Mouse (Mus musculus) adrenal gland, postnatal 14 days (tissue): Measurements from ENCODE around the gene Lcn2. TPM values are rescaled to one million over a fixed set of nuclear protein-coding genes. Genes with fewer than 3 reads are reported as not detected.

Source experiments
- DNase-seq: peaks from one replicate; pipeline ENCODE4 v3.0.0; 2021; ENCODE audit warnings: mixed read lengths
- total RNA-seq: library from RNA; stranded (reverse); gene quantifications from 2 replicates; pipeline ENCODE4 v1.2.3, GENCODE M21; 2021

Gene Lcn2
- total RNA-seq, 1 experiment from 2014 or later, result 9.6 TPM

DNA sequence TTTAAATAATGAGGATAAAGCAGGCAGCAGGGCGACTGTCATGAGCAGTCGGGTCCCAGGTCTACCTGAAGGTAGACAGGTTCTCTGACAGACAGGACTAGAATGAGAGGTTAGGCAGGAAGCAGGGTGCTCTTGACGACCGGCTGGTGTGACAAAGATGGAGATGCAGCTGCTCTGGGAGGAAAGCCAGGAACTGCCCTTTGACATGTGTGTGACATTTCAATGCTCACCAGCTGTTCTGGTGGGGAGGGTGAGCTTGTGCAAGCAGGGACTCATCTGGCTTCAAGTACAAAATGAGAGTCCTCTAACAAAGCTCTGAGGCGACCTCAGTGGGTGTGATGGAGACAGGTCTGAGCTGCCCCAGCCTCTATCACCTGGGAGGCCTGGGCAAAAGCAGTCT, 25.9 kb upstream of the Lcn2 start:
- peak; percentile 54 for DNase-seq

DNA sequence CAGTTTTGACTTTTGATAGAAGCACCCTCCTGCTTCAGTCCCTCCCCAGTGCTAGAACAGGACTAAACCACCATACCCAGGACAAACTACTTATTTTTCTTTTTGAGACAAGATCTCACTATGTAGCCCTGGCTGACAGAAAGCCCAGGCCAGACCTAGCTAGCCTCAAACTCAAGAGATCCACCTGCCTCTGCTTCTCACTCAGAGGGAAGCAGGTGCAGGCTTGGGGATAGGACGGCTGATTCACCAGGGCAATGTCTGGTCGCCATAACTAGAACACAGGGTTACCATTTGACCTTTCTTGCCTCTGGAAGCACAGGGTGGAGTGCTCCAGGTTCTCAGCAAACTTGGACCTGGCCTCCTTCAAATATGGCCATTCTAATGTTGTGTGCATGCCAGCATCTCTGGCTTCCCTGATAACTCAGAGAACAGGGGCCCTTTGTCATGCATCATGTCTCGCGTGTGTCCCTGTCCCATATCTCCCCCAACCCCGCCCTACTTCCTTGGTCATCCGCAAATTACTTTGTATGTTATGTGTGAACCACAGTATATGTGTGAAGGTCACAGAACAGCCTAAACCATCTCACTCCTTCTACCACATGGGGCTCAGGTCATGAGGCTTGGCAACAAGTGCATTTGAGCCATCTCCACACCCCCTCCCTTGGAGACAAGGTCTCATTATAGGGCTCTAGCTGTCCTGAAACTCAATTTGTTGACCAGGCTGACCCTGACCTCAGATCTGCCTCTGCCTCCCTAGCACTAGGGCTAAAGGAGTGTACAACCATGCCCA, 24.9 kb upstream of the Lcn2 start:
- DNase-seq, result no peak

DNA sequence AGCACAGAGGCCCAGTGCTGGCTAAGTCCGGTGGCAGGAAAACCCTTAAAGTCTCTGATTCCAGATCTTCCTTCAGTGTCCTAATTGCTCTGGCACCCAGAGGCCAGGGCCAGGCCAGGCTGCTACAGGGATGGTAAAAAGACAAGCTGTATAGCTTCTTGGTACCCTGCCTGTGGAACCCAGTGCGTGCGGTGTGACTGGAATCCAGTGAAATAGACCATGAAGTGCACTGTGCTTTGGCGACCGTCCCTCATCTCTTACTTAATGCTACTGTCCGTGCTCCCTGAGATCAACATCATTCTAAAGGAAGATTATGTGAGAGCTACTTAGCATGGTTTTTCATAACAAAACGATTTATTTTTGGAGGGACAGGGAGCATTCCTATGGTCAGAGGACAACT, 23.4 kb upstream of the Lcn2 start:
- DNase-seq, result no peak

DNA sequence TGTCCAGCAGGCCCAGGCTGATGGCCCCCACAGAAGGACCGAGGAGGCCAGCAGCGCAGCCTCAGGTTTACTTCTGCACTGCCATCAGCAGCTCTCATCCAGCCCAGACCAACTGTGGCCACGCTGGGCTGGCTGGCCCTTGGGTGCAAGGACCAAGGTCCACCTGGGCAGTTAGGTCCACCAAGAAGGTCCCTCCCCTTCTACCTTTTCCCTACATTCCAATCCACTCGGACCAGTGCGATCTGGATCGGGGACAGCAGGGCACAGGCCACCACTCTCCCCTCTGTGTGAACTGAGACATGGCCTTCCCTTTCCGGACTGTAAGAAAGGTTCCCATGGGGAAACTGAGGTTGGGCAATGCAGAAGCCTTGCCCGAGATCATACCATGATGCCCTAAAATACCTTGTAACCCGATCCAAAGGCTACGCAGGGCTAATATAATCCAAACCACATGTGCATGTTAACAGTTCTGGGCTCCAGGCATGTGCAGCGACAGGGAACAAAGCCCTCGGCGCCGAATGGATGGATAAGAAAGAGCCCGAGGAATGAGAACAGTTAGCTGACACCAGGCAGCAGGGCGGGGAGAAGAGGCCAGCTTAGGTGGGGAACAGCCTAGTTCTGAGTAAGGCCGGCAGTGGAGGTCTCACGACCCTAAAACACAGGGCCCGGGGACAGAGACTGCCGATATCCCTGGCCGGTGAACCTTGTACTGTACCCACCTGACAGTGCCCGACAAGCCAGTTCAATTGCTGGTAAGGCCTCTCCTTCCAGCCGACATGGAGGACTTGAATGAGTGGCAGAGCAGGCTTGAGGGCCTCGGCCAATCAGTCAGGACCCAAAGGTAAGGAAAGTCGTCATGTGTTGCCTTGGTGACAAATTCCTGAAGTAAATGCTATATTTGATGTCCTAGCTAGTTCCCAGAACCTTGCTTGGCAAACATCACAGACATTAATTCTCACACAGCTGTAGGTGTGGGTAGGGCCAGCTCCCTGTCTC, 20.7 kb upstream of the Lcn2 start:
- peak; percentile 49 for DNase-seq

DNA sequence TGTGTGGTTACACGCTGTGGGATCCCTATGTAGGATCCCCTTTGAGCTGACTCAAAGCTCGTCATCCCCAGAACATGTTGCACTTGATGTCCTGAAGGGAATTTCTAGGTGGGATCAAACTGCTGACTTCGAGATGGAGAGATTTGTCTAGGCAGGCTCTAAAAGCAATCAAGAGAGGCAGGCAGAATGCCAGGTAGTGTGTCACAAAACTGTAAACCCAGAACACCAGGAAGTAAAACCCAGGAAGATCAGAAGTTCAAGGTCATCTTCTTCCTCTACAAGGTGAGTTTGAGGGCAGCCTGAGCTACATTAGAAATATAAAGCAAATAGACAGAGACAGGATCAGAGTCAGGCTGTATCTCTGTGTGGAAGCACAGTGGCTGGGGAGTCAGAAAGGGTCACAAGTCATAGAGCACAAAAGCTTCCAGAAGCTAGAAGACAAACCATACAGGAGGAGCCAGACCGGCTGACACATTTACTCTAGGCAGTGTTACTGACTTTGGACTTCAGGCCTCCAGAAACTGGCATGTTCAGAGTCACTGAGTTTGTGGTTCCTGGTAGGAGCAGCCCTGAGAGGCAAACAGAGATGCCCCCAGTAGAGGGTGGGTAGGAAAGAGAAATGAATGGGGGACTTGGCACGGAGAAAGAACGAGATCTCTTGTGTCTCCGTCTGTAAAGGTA, 19.2 kb upstream of the Lcn2 start:
- DNase-seq, result no peak

DNA sequence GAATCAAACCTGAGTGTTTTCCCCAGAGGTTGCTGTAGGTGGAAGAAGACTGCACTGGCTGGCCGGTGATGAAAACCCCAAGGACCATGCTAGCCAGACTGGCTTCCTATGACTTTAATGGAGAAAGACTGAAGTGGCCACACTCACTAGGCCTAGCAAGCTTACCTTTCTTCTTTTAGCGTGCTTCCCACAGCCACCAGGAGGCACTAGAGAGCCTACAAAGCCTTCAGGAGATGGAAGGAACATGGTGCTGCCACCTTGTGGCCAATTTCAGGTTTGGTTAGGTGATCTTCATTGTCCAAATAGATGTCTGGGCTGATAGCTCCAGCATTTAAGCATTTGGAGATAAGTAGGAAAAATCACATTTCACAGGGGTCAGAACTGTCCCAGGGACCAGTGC, 16.6 kb upstream of the Lcn2 start:
- peak; percentile 96 for DNase-seq

DNA sequence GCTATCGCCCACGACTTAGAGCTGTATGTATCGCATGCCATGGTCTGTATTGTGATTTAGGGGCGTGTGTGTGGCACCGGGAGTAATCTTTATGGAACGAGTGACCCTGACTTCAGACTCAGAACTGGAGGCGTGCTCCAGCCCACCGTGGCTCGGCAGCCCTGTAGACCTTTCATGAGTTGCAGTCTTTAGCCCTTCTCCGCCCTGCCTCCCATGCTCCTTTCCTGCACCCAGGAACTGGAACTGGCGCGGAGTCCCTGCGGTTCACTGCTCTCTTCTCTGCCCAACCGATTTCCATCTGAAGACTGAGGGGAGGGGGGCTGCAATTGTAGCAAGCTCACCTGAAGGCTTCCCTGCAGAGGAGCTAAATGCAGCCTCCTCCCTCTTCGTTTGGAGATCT, 8.6 kb upstream of the Lcn2 start:
- DNase-seq, result no peak

GRCm38 (mm10) chr2:32395946-32396621, 8.0 kb upstream of the Lcn2 start:
- DNase-seq, result peak; percentile 94

GRCm38 (mm10) chr2:32395484-32395945, 7.5 kb upstream of the Lcn2 start, which contains the start of gene Ptges2:
TSS of gene Ptges2 (plus strand) at chr2:32395896.
- peak; percentile 93 for DNase-seq

- DNase-seq, result peak; percentile 61
Observed at GRCm38 (mm10) chr2:32394973-32395372, 6.9 kb upstream of the Lcn2 start.

GRCm38 (mm10) chr2:32392063-32392462, 4.0 kb upstream of the Lcn2 start:
- peak; percentile 47 for DNase-seq

DNA sequence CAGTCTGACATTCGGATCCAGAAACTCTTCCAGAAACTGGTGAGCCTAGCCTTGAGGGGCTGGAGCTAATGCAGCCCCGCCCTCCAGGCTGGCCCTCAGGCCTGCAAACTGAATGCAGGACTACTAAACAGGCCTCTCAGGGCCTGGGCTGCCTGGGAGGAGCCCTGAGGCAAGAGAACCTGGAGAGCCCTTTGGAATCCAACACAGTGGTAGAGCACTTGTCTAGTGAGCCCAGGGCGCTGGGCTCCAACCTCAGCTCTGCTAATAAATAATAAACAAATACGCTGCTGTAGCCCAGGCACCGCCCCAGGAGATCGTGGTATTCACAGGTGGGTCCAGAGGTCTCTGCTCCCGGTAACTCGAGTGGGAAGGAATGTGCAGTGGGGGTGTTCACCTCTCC, 2.8 kb upstream of the Lcn2 start:
- DNase-seq, result no peak

GRCm38 (mm10) chr2:32389157-32389556, 1.1 kb upstream of the Lcn2 start:
- no peak for DNase-seq

DNA sequence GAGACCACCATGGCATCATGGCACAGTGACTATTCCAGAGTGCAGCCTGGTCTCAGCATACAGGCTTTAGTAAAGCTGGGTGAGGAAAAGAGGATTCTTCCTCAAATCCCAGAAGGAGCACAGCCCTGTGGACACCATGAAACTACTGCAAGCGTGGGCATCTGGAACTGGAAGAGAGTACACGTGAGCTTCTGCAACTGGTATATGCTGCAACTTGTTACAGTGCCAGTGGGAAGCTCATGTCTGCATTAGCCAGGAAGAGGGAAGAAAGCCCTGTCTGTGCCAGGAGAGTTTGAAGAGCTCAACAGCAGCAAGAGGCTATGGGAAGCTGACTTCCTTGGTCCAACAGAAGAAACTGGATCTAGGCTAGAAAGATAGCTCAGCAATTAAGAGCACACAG, 5.4 kb downstream of the Lcn2 start:
- DNase-seq, result no peak

GRCm38 (mm10) chr2:32381775-32382223, 6.3 kb downstream of the Lcn2 start, which contains the start of gene 1110008P14Rik:
TSS of gene 1110008P14Rik (minus strand) at chr2:32381938.
- DNase-seq, result peak; percentile 99

DNA sequence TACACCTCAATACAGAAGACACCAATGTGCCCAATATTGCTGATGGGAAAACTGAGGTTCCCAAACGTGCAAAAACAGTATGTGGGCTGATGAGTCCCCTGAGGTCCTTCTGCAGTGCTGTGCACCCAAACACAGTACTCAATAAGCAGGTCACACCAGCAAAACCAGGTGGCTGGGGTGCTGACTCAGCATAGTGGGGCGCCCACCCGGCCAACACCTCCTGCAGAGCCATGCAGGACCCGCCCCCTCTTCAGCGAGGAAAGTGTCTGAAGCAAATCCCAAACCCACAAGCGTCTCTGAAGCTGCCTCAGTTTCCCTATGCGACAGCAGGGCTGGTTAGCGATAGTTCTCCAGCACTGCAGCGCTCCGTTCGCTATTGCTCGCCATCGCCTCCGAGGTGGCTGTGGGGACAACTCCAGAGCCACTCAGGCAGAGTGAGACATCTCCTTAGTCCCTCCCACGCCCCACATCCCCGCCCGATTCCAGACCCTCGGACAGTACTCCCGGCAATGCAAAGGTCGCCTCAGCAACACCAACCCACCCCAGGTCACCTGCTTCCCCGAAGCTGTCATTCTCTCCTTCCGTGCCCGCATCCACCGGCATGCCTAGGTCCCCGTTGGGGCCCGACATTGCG, 6.8 kb downstream of the Lcn2 start:
- DNase-seq, result no peak

DNA sequence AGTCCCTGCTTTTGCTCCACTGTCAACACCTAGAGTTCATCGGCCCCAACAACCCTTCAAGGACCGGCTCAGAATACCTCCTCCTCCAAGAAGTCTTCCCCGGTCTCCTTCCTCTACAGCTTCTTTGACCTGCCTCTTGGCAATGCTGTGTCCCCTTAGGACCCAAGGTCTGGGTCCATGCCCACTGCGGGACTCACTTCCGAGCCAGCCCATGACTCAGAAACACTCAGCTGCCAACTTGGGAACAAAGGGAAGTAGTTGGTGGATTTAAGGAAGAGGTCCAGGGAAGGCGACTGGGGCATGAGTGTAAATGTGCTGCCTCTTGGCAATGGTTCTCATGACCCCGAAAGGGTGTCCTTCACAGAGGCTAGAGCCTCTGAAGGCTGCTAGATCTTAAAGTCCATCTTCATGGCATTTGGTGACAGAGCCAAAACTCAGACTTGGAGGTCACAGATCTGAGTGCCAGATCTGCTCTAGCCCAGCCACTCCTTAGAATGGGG, 8.0 kb downstream of the Lcn2 start:
- peak; percentile 86 for DNase-seq

DNA sequence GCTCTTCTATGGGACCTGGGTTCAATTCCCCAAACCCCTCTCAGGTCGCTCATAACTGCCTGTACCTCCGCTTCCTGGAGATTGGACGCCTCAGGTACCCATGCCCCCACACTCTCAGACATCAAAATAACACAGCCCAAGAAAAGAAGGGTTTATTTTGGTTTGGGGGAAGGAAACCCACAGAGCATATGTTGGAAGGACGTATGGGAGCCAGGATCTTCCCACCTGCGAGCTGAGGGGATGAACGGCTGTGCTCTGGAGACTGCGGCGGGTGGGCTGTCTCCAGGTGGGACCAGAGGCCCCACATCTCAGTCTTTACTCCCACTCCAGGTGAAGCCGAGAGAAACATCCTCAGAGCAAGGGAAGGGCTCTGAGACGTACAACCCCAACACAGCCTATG, 11.1 kb downstream of the Lcn2 start:
- no peak for DNase-seq

GRCm38 (mm10) chr2:32375317-32375940, 12.6 kb downstream of the Lcn2 start:
- DNase-seq, result no peak

- no peak for DNase-seq
Observed at GRCm38 (mm10) chr2:32374191-32374590, 13.9 kb downstream of the Lcn2 start.
